Mouse (Mus musculus) urinary bladder, postnatal 4 days (tissue): ENCODE results near the gene Erbb4.
"Not testable (repeated sequence)": the region's sequence is repeated elsewhere in the genome, so short reads cannot be mapped to it uniquely, and the experiment has no call there.

Experiments
- DNase-seq, 2 experiments: peaks; one replicate each; pipeline ENCODE4 v3.0.0; 2021 to 2022; ENCODE audit warnings: low spot score in 2 of 2

Erbb4 gene

GRCm38 (mm10) chr1:68872976-68873634, 234.8 kb downstream of the Erbb4 start:
- DNase-seq, result no peak

DNA sequence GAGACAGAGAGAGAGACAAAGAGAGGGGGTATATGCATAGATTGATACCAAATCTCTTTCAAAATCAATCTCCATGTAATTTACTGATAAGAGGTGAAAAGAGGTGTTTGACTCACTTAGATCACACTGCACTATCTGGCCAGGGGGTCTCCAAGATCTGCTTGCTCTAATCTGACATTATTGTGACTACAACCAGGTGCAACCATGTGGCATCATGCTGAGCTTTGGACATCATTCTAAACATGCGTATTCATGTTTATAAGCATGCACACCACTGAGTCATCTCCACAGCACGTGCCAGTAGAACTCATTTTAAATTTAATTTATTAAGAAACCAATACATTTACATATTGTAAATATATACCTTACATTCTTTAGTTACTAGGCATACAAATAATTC, 247.5 kb downstream of the Erbb4 start:
- no peak for DNase-seq

DNA sequence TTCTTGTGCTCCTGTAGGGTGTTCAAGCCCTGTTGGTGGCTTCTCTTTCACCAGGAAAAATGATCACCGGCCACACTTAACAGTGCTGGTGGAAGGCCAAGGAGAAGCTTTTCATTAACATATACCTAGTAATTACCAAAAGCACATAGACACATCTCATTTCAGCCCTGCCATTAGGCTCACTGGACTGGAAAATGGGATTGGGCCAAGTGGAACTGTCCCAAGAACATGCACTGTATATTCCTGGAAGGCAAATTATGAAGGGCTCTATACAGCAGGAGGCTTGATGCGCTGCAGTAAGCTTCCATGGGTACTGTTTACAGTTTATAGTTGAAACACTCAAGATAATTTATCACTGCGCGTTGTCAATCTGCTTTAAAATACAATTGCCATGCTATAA, 248.4 kb downstream of the Erbb4 start:
- no peak for DNase-seq

- no peak for DNase-seq
Observed at GRCm38 (mm10) chr1:68839352-68839751, 268.5 kb downstream of the Erbb4 start.

GRCm38 (mm10) chr1:68834686-68835085, 273.2 kb downstream of the Erbb4 start:
- no peak for DNase-seq

DNA sequence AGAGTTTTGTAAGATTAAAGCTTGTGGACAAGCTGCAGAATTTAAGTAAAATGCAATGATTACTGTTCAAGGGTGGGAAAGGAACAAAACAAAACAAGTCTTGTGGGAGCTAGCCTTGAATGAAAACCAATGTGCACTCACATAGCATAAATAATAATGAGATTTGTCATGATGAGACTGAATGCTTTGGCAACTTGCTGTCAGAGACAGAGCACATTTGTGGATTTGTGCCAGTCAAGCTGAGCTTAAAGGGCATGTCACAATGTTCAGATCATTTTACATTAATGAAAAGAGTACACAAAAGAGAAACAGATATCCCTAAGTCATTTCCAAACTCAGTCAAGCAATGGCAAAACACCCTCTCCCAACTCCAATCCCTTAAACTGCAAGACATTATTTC, 275.8 kb downstream of the Erbb4 start:
- no peak for DNase-seq

DNA sequence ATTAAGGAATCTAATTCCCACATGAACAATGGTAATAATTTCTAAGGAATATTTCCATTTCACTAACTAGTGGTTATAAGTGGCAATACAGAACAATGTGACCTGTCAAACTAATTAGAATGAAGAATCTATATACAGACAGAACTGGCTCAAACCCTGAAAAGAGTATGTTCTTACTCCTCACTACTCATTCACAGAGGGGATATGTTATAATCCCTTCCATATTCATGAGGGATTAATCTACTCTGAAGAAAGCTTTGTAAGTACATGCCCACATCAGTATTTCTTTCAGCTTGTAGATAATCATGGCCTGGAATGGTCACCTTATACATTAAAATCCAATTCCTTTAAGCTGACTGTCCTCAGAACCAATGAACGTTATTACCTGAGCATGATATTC, 276.3 kb downstream of the Erbb4 start:
- no peak for DNase-seq

GRCm38 (mm10) chr1:68830501-68831239, 277.2 kb downstream of the Erbb4 start:
- no peak for DNase-seq

DNA sequence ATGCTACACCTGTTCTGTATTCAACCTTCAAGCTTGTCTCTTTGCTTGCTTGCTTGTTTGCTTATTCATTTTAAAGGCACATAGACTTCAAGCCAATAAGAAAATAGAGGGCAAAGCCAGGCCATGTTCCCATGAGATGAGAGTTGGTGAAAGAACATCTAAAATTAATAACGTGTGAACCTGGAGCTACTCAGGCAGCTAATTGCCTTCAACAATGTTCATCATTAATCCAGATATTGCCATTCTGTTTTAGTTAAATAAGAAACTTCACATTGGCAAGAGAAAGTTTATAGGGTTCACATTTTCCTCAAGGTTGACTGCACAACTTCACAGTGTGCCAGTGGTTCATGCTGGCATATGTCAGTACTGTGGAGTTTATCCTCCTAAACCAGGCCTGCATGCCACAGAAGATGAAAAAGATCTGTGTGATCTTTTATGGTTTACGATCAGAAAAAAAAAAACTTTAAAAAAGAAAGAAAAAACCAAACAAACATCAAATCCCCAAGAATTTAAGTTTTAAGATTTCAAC, 284.7 kb downstream of the Erbb4 start:
- DNase-seq, result no peak

GRCm38 (mm10) chr1:68806711-68807110, 301.1 kb downstream of the Erbb4 start:
- DNase-seq, result no peak

DNA sequence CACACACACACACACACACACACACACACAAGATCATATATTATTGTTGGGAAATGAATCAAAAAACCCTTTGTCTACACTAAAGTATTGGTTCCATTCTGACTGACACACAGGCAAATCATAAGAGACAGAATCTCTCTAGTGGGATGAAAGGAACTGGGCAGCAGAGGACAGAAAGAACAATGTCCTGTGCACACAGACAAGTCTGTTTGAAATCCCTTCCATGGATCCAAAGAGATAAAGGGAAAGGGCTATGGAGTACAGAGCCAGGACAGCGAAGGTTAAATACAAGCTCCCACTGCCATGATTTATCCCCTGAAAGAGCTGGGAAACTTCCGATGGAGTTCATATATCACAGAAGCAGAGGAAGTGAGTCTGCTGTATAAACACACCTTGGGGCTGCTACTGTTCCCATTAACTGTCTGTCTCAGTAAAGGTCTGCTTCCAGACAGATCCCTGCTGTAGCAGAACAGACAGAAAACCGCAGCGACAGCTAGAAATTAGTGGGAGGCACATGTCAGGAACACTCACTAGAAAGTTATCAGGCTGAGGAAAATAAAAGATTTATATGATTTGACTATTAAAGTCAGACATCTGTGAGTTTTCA, 320.3 kb downstream of the Erbb4 start:
- DNase-seq, result no peak

DNA sequence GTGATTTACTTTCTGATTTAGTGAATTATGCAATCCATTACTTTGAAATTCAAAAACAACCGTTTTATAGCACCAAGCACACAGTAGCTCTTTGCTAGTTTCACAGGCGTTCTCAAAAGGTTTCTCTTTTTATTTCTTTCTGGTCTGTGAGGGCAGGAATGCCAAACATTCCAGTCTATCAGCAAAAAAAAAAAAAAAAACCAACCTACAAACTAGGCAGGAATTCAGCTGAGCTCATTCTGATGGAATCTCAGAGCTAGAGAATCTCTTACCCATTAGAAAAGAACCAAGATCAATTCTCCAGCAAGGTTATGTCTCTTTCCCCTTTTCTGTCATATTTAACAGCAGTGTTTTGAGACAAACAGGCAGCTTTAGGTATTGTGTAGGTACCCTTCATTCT, 327.2 kb downstream of the Erbb4 start:
- DNase-seq, result no peak

- no peak for DNase-seq
Observed at GRCm38 (mm10) chr1:68780032-68780431, 327.8 kb downstream of the Erbb4 start.

- not testable (repeated sequence) for DNase-seq
Observed at GRCm38 (mm10) chr1:68766095-68766494, 341.8 kb downstream of the Erbb4 start.

DNA sequence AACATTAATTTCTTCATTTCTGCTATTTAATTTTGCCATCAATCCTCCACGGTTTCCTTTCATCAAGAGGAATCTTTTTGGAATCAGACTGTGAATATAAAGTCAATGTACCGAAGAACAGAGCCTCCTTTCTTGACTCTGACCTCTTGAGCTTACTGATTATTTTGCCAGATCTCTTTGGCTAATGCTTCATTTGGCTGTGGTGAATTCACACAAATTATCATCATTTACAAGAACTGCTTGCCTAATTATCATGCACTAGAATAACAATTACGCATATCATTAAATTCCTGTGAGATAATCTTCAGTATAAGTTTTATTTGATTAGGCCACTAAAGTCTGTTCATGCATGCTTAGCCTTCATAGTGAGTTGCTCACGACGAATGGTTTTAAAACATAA, 345.4 kb downstream of the Erbb4 start:
- no peak for DNase-seq

- DNase-seq, result no peak
Observed at GRCm38 (mm10) chr1:68748976-68749375, 358.9 kb downstream of the Erbb4 start.

DNA sequence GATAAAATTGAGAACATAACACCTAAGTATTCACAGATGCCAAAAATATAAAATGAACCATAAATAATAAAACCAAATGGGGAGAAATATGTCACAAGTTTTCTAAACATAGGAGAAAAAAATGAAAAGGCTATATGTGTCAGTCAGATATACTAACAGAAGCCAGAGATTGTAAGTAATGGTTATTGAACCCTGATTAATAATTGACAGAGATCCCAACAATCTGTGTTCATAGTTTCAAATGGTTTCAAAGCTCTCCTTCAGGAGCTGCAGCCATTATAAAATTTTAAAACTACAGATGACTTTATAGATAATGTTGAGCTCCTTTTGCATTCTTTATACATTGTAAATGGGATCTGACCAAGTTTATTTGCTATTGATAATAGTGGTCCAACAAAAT, 426.4 kb downstream of the Erbb4 start:
- no peak for DNase-seq

GRCm38 (mm10) chr1:68674667-68675066, 433.2 kb downstream of the Erbb4 start:
- DNase-seq, result no peak

DNA sequence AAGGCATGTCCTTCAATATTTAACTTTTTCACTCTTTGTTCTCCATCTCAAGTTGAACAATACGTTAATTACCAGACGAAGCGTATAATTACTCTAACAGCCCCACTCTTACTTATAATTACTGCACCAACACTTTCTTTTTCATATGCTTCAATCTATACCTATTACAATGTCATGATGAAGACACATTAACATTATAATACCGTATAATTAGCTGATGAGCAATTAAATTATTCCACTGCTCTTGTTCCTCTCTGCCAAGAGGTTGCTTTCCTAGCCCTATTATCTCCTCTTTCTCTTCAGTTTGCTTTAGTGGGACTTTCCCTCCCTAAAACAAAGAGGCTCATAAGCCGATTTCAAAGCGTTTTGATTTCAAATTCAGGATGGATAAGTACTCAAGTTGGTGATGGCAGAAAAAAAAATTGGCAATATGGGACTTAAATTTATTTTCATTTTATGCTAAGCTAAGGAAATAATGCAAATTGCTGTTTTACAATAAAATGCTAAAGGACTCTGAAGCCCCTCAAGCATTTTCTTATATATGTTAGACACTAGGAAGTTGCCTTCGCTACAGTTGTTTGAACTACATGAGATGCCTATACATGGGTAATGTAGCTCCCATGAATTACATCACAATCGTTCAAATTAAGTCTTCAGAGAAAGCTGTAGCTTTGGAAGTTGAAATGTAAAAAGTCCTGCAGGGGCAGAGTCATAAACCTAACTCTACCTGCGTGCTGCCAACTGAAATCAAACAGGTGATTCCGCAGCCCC, 440.8 kb downstream of the Erbb4 start:
- no peak for DNase-seq

GRCm38 (mm10) chr1:68590475-68590874, 517.4 kb downstream of the Erbb4 start:
- no peak for DNase-seq

GRCm38 (mm10) chr1:68573851-68574540, 533.9 kb downstream of the Erbb4 start:
- DNase-seq, result no peak
